Mouse (Mus musculus) neural tube, embryonic 15.5 days (tissue): ENCODE results near the gene Nceh1. TPM values are rescaled to one million over a fixed set of nuclear protein-coding genes. Genes with fewer than 3 reads are reported as not detected.

Experiments used
- ATAC-seq: fragments of 200-750 bp; cut with Nextera tagmentation; 2 replicates; pipeline ENCODE4 v1.8.0; 2017; ENCODE audit warnings: mild to moderate bottlenecking, moderate TSS enrichment, moderate library complexity; ENCODE audit not compliant: low FRiP score
- H3K27ac ChIP-seq: fragments of 300-500 bp; sonication (generic); replicated peaks from 2 replicates; pipeline ENCODE4 v1.5.1; 2015; ENCODE audit warnings: mild to moderate bottlenecking, inconsistent platforms
- H3K27me3 ChIP-seq: fragments of 300-500 bp; sonication (generic); replicated peaks from 2 replicates; pipeline ENCODE4 v1.6.1; 2015; ENCODE audit warnings: inconsistent platforms
- H3K36me3 ChIP-seq: fragments of 300-500 bp; sonication (generic); 2 replicates; pipeline ENCODE4 v1.6.1; 2015; ENCODE audit warnings: inconsistent platforms
- H3K4me1 ChIP-seq: fragments of 300-500 bp; sonication (generic); 2 replicates; pipeline ENCODE4 v1.6.1; 2015; ENCODE audit warnings: inconsistent platforms
- H3K4me2 ChIP-seq: fragments of 300-500 bp; sonication (generic); 2 replicates; pipeline ENCODE4 v1.6.1; 2015; ENCODE audit warnings: inconsistent platforms, mild to moderate bottlenecking, moderate library complexity
- H3K4me3 ChIP-seq: fragments of 300-500 bp; sonication (generic); replicated peaks from 2 replicates; pipeline ENCODE4 v1.5.1; 2015; ENCODE audit warnings: mild to moderate bottlenecking, inconsistent platforms
- H3K9ac ChIP-seq: fragments of 300-500 bp; sonication (generic); replicated peaks from 2 replicates; pipeline ENCODE4 v1.6.1; 2015; ENCODE audit warnings: mild to moderate bottlenecking, inconsistent platforms
- H3K9me3 ChIP-seq: fragments of 300-500 bp; sonication (generic); replicated peaks from 2 replicates; pipeline ENCODE4 v1.6.1; 2016; ENCODE audit warnings: inconsistent platforms
- WGBS: fragments of 180-500 bp; shearing (Covaris S2); methylation state at CpG from one replicate; pipeline ENCODE4 v1.1.7; 2015; ENCODE audit warnings: mixed read lengths; 5-methylcytosine and 5-hydroxymethylcytosine counted together
- polyA plus RNA-seq: library from polyadenylated mRNA; unstranded; fragments of >200 nt; fragmentation: Nextera tagmentation; extraction: Ambion mirVana; gene quantifications from 2 replicates; pipeline ENCODE4 v1.2.1, GENCODE M21; 2015

Nceh1 gene
- polyA plus RNA-seq, 1 experiment from 2014 or later: 16.3 TPM

- no peak overlapping the region for H3K9ac ChIP-seq
- 93% methylated on average over 6 of the region's 6 CpGs for WGBS
- no peaks in the 10 kb centered on the region for H3K36me3 ChIP-seq
- no peaks in the 10 kb centered on the region for H3K9me3 ChIP-seq
- no peak for ATAC-seq
- H3K27me3 ChIP-seq: no peaks in the 10 kb centered on the region
- no peaks in the 10 kb centered on the region for H3K4me1 ChIP-seq
- no peak overlapping the region for H3K27ac ChIP-seq
- no peak overlapping the region for H3K4me3 ChIP-seq
- no peak overlapping the region for H3K4me2 ChIP-seq
These were observed 20.9 kb upstream of the Nceh1 start for GRCm38 (mm10) chr3:27161645-27162409.

- 64% methylated on average over 2 of the region's 2 CpGs for WGBS
- H3K9ac ChIP-seq: no peak overlapping the region
- ATAC-seq: no peak
- H3K4me2 ChIP-seq: no peak overlapping the region
- H3K4me3 ChIP-seq: no peak overlapping the region
- no peaks in the 10 kb centered on the region for H3K36me3 ChIP-seq
- no peaks in the 10 kb centered on the region for H3K9me3 ChIP-seq
- H3K4me1 ChIP-seq: no peaks in the 10 kb centered on the region
- H3K27ac ChIP-seq: no peak overlapping the region
- H3K27me3 ChIP-seq: no peaks in the 10 kb centered on the region
These were observed 20.4 kb upstream of the Nceh1 start for GRCm38 (mm10) chr3:27162410-27162804.

- ATAC-seq: no peak
- Histone ChIP-seq H3K9me3 (no peaks in the 10 kb centered on the region), H3K27ac (no peak overlapping the region), H3K9ac (no peak overlapping the region), H3K27me3 (no peaks in the 10 kb centered on the region), H3K4me3 (no peak overlapping the region), H3K36me3 (no peaks in the 10 kb centered on the region), H3K4me2 (no peak overlapping the region), H3K4me1 (no peaks in the 10 kb centered on the region)
- 84% methylated on average over 3 of the region's 3 CpGs for WGBS
These were observed 17.2 kb upstream of the Nceh1 start for GRCm38 (mm10) chr3:27165481-27166065.

GRCm38 (mm10) chr3:27170257-27170656 is 12.5 kb upstream of the Nceh1 start:
- 55% methylated on average over 1 of the region's 1 CpGs for WGBS
- Histone ChIP-seq H3K27me3 (no peaks in the 10 kb centered on the region), H3K4me2 (no peak overlapping the region), H3K9ac (no peak overlapping the region), H3K4me3 (no peak overlapping the region), H3K4me1 (no peaks in the 10 kb centered on the region), H3K9me3 (no peaks in the 10 kb centered on the region), H3K27ac (no peak overlapping the region), H3K36me3 (no peaks in the 10 kb centered on the region)
- peak; percentile 35; the same call in 1 of the 2 replicates for ATAC-seq

GRCm38 (mm10) chr3:27179711-27180110 is 3.1 kb upstream of the Nceh1 start:
- H3K4me1 ChIP-seq: peaks cover 15% of the 10 kb centered on the region
- no peak overlapping the region for H3K9ac ChIP-seq
- H3K4me2 ChIP-seq: no peak overlapping the region
- no peaks in the 10 kb centered on the region for H3K9me3 ChIP-seq
- no peak overlapping the region for H3K27ac ChIP-seq
- ATAC-seq: no peak
- no peaks in the 10 kb centered on the region for H3K36me3 ChIP-seq
- H3K4me3 ChIP-seq: no peak overlapping the region
- no peaks in the 10 kb centered on the region for H3K27me3 ChIP-seq
- 86% methylated on average over 8 of the region's 8 CpGs for WGBS

GRCm38 (mm10) chr3:27183601-27184175 is 923 bp downstream of the Nceh1 start:
- Histone ChIP-seq H3K27me3 (no peaks in the 10 kb centered on the region), H3K36me3 (no peaks in the 10 kb centered on the region), H3K9me3 (no peaks in the 10 kb centered on the region), H3K27ac (peak overlapping the region; percentile 65), H3K9ac (peak overlapping the region; percentile 68), H3K4me2 (peak overlapping the region; percentile 94), H3K4me1 (peaks cover 15% of the 10 kb centered on the region), H3K4me3 (peak overlapping the region; percentile 73)
- 8% methylated on average over 19 of the region's 19 CpGs for WGBS
- peak; percentile 23; the same call in 1 of the 2 replicates for ATAC-seq

GRCm38 (mm10) chr3:27188386-27188785 is 5.6 kb downstream of the Nceh1 start:
- H3K4me1 ChIP-seq: peaks cover 20% of the 10 kb centered on the region
- no peaks in the 10 kb centered on the region for H3K36me3 ChIP-seq
- H3K4me3 ChIP-seq: no peak overlapping the region
- no peak overlapping the region for H3K4me2 ChIP-seq
- no peak overlapping the region for H3K27ac ChIP-seq
- WGBS: 89% methylated on average over 1 of the region's 1 CpGs
- no peaks in the 10 kb centered on the region for H3K27me3 ChIP-seq
- H3K9ac ChIP-seq: no peak overlapping the region
- no peaks in the 10 kb centered on the region for H3K9me3 ChIP-seq
- ATAC-seq: no peak

GRCm38 (mm10) chr3:27189320-27190261 is 6.8 kb downstream of the Nceh1 start:
- 69% methylated on average over 14 of the region's 14 CpGs for WGBS
- peaks cover 11% of the 10 kb centered on the region; the same call in 1 of the 2 replicates for H3K4me1 ChIP-seq
- ATAC-seq: no peak
- no peak overlapping the region for H3K4me3 ChIP-seq
- H3K9me3 ChIP-seq: no peaks in the 10 kb centered on the region
- no peaks in the 10 kb centered on the region for H3K36me3 ChIP-seq
- H3K27me3 ChIP-seq: no peaks in the 10 kb centered on the region
- H3K9ac ChIP-seq: no peak overlapping the region
- H3K27ac ChIP-seq: no peak overlapping the region
- no peak overlapping the region for H3K4me2 ChIP-seq

GRCm38 (mm10) chr3:27190865-27191264 is 8.1 kb downstream of the Nceh1 start:
- Histone ChIP-seq H3K4me3 (no peak overlapping the region), H3K27ac (no peak overlapping the region), H3K9ac (no peak overlapping the region), H3K4me2 (no peak overlapping the region), H3K9me3 (no peaks in the 10 kb centered on the region), H3K4me1 (peaks cover 10% of the 10 kb centered on the region; the same call in 1 of the 2 replicates), H3K36me3 (no peaks in the 10 kb centered on the region), H3K27me3 (no peaks in the 10 kb centered on the region)
- ATAC-seq: no peak
- 93% methylated on average over 4 of the region's 4 CpGs for WGBS

- Histone ChIP-seq H3K27me3 (no peaks in the 10 kb centered on the region), H3K36me3 (no peaks in the 10 kb centered on the region), H3K4me1 (peaks cover 10% of the 10 kb centered on the region; the same call in 1 of the 2 replicates), H3K4me3 (no peak overlapping the region), H3K9ac (no peak overlapping the region), H3K4me2 (no peak overlapping the region), H3K27ac (no peak overlapping the region), H3K9me3 (no peaks in the 10 kb centered on the region)
- WGBS: 82% methylated on average over 6 of the region's 6 CpGs
- ATAC-seq: no peak
These were observed 9.1 kb downstream of the Nceh1 start for GRCm38 (mm10) chr3:27191856-27192255.

GRCm38 (mm10) chr3:27193844-27194317 is 11.1 kb downstream of the Nceh1 start:
- no peak overlapping the region for H3K27ac ChIP-seq
- H3K36me3 ChIP-seq: no peaks in the 10 kb centered on the region
- peaks cover 10% of the 10 kb centered on the region; the same call in 1 of the 2 replicates for H3K4me1 ChIP-seq
- H3K4me3 ChIP-seq: no peak overlapping the region
- H3K27me3 ChIP-seq: no peaks in the 10 kb centered on the region
- H3K9me3 ChIP-seq: no peaks in the 10 kb centered on the region
- no peak overlapping the region for H3K9ac ChIP-seq
- H3K4me2 ChIP-seq: no peak overlapping the region
- no peak for ATAC-seq
- 73% methylated on average over 6 of the region's 6 CpGs for WGBS
